Mouse (Mus musculus) effector memory CD4-positive, alpha-beta T cell, adult 7 months (primary cell): ENCODE measurements around the gene Zfp804b. TPM values are rescaled to one million over a fixed set of nuclear protein-coding genes. Genes with fewer than 3 reads are reported as not detected.

Experiments
- polyA plus RNA-seq: library from polyadenylated mRNA; unstranded; fragments of 100-300 nt; shearing (Covaris generic); gene quantifications from one replicate; pipeline ENCODE4 v1.2.1, GENCODE M21; 2017

Gene Zfp804b
- polyA plus RNA-seq, result not detected

DNA sequence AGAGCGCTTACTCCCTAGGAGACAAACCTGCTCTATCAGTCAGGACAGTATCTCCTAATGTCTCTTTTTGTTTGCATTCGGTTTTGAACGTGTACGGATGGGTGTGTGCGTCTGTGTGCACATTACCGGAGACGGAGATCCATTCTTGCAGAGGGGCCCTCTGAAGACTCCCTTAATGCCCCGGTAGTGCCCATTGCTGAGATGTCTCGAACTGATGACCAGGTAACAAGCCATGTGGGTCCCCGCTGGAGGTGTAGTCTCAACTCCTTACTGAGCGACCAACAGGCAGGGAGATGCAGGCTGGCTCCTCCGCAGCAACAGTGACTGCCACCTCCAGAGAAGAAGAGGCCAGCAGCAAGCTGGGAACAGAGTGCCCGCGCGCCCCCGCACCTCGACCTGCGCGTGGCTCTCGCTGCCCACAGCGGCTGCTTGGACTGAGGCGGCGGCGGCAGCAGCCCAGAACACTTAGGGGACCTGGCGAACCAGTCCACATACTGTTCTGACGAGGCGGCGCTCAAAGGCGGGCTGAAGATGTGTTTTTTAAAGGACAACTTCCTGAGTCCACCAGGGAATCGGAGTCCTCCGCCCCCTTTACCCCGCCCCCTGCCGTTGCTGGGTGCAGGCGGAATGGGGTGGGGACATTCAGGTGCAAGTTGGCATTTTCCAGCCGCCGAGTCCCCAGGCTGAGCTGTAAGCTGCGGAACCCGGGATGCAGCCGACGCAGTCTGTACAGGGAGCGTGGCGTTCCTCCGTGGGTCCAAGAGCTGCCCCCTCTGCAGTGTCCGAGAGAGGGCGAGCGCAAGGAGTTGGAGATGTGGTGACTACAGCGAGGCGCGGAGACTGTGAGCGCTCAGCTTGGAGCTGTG, at the start of gene Zfp804b:
Gene Zfp804b (minus strand): TSS at position 612 of the 866 bp plus-strand sequence.

GRCm38 (mm10) chr5:7303819-7304218, 40.7 kb downstream of the Zfp804b start, which contains the start of gene Tex47:
Tex47 (plus strand) TSS chr5:7304119.

Other genes starting within 250 kb of the Zfp804b start
- gene Tex47, start 40.6 kb downstream of the Zfp804b start, polyA plus RNA-seq, result not detected